Mouse (Mus musculus) small intestine, adult 2 months (tissue): ENCODE measurements around the gene Cst7. TPM values are rescaled to one million over a fixed set of nuclear protein-coding genes. Genes with fewer than 3 reads are reported as not detected.

Source experiments
- H3K27ac ChIP-seq: fragments of 200-500 bp; 2 replicates; pipeline ENCODE4 v1.5.1; 2012; ENCODE audit warnings: low read depth, low read length, control low read depth, inconsistent platforms; ENCODE audit not compliant: insufficient read depth
- H3K27me3 ChIP-seq: fragments of 200-500 bp; 2 replicates; pipeline ENCODE4 v1.6.1; 2012; ENCODE audit warnings: mild to moderate bottlenecking, moderate library complexity, low read length, inconsistent platforms; ENCODE audit not compliant: control insufficient read depth, insufficient read depth
- H3K36me3 ChIP-seq: fragments of 200-500 bp; 2 replicates; pipeline ENCODE4 v1.6.1; 2012; ENCODE audit warnings: mild to moderate bottlenecking, low read length, control low read depth, inconsistent platforms; ENCODE audit not compliant: control insufficient read depth, insufficient read depth
- H3K4me1 ChIP-seq: fragments of 200-500 bp; 2 replicates; pipeline ENCODE4 v1.6.1; 2012; ENCODE audit warnings: low read length, inconsistent platforms, mixed read lengths; ENCODE audit not compliant: control insufficient read depth, insufficient read depth, insufficient read length
- H3K4me3 ChIP-seq: fragments of 200-500 bp; 2 replicates; pipeline ENCODE4 v1.5.1; 2012; ENCODE audit warnings: low read depth, mild to moderate bottlenecking, control low read depth, inconsistent platforms, low read length, moderate library complexity
- CTCF ChIP-seq: fragments of 200-500 bp; IDR thresholded peaks from 2 replicates; pipeline ENCODE4 v1.5.1; 2012; ENCODE audit warnings: low read depth, mild to moderate bottlenecking, control low read depth, inconsistent platforms, low read length, moderate library complexity, mixed read lengths; ENCODE audit not compliant: insufficient replicate concordance, insufficient read length; ENCODE audit errors: extremely low read depth
- POLR2A ChIP-seq: fragments of 200-500 bp; IDR thresholded peaks from 2 replicates; pipeline ENCODE4 v1.6.1; 2012; ENCODE audit warnings: low read depth, mild to moderate bottlenecking, control low read depth, inconsistent platforms, low read length, moderate library complexity
- WGBS: fragments of 180-500 bp; shearing (Covaris S2); methylation state at CpG from one replicate; pipeline ENCODE4 v1.1.7; 2018; 5-methylcytosine and 5-hydroxymethylcytosine counted together
- polyA plus RNA-seq: library from polyadenylated mRNA; depleted of rRNA; stranded (reverse); fragments of >200 nt; gene quantifications from 2 replicates; pipeline ENCODE4 v1.2.3, GENCODE M21; 2012; rRNA removed

The Cst7 gene
- polyA plus RNA-seq, 1 experiment, result 3.5 TPM

GRCm38 (mm10) chr2:150624926-150625325 lies 54.7 kb downstream of the Cst7 start:
- TF ChIP-seq POLR2A (no peak), CTCF (no peak)
- Histone ChIP-seq H3K27me3 (no peaks in the 10 kb centered on the region), H3K4me1 (no peaks in the 10 kb centered on the region), H3K27ac (no peak overlapping the region), H3K4me3 (no peak overlapping the region), H3K36me3 (peaks cover 34% of the 10 kb centered on the region)
- WGBS, result 89% methylated on average over 8 of the region's 8 CpGs

DNA sequence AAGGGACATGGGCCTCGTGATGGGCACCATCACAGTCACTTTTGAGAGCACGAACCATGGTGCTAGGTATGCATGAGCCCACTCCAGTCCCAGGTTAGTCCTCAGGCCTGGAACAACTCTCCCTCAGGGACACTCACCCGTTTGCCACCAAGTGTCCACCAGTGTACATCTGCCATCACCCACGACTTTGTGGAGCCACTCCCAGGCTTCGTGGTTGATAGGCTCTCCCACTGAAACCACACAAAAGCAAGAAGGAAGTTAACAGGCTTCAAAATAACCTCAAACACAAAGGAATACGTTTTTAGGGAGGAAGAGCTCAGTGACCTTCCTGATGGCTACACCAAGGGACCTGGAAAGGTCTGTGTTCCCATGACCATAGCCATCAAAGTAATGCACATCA lies 56.9 kb downstream of the Cst7 start:
- Histone ChIP-seq H3K4me1 (no peaks in the 10 kb centered on the region), H3K27me3 (no peaks in the 10 kb centered on the region), H3K4me3 (no peak overlapping the region), H3K36me3 (peaks cover 30% of the 10 kb centered on the region), H3K27ac (no peak overlapping the region)
- TF ChIP-seq CTCF (no peak), POLR2A (no peak)
- 63% methylated on average over 6 of the region's 6 CpGs for WGBS

Other genes with a start within 250 kb of the Cst7 start
- not detected in 2 replicates for gene Gm10130, start 246.7 kb upstream of the Cst7 start, polyA plus RNA-seq
- gene 3300002I08Rik, start 207.7 kb upstream of the Cst7 start, polyA plus RNA-seq, result 0.30 and 0.34 TPM in 2 replicates
- gene Zfp442, start 118.9 kb upstream of the Cst7 start, polyA plus RNA-seq, result 0.04 and 0.06 TPM in 2 replicates
- gene Zfp345, start 85.3 kb upstream of the Cst7 start, polyA plus RNA-seq, result not detected in 2 replicates
- gene Apmap, start 38.2 kb downstream of the Cst7 start, polyA plus RNA-seq, result 28.5 and 37.7 TPM in 2 replicates
- gene Acss1, start 98.1 kb downstream of the Cst7 start, polyA plus RNA-seq, result 133 and 151 TPM in 2 replicates
- gene Vsx1, start 118.9 kb downstream of the Cst7 start, polyA plus RNA-seq, result not detected in 2 replicates
- 11.3 and 19.8 TPM in 2 replicates for gene Entpd6, start 178.6 kb downstream of the Cst7 start, polyA plus RNA-seq
- 15.6 and 20.5 TPM in 2 replicates for gene Pygb, start 216.3 kb downstream of the Cst7 start, polyA plus RNA-seq